Mouse (Mus musculus) liver, postnatal 0 days (tissue): ENCODE results near the gene Tmem179b. TPM values are rescaled to one million over a fixed set of nuclear protein-coding genes. Genes with fewer than 3 reads are reported as not detected.

Experiments used
- ATAC-seq: fragments of 200-750 bp; cut with Nextera tagmentation; 2 replicates; pipeline ENCODE4 v1.8.0; 2017; ENCODE audit warnings: mild to moderate bottlenecking, moderate library complexity
- DNase-seq: peaks from one replicate; pipeline ENCODE4 v3.0.0-alpha.2; 2016
- H3K27ac ChIP-seq: fragments of 300-500 bp; sonication (generic); 2 replicates; pipeline ENCODE4 v1.5.1; 2014; ENCODE audit warnings: antibody characterized with exemption, moderate library complexity, mild to moderate bottlenecking, low read depth
- H3K27me3 ChIP-seq: fragments of 300-500 bp; sonication (generic); 2 replicates; pipeline ENCODE4 v1.6.1; 2014; ENCODE audit warnings: low read length, control low read depth, mixed read lengths; ENCODE audit not compliant: insufficient read depth
- H3K36me3 ChIP-seq: fragments of 300-500 bp; sonication (generic); replicated peaks from 2 replicates; pipeline ENCODE4 v1.6.1; 2014; ENCODE audit warnings: mild to moderate bottlenecking, control low read depth, low read length, moderate library complexity, mixed read lengths; ENCODE audit not compliant: insufficient read depth
- H3K4me1 ChIP-seq: fragments of 300-500 bp; sonication (generic); 2 replicates; pipeline ENCODE4 v1.6.1; 2014; ENCODE audit warnings: antibody characterized with exemption, mild to moderate bottlenecking, control low read depth; ENCODE audit not compliant: insufficient read depth
- H3K4me2 ChIP-seq: fragments of 300-500 bp; sonication (generic); 2 replicates; pipeline ENCODE4 v1.6.1; 2014; ENCODE audit warnings: low read depth, mild to moderate bottlenecking, low read length, moderate library complexity, mixed read lengths
- H3K4me3 ChIP-seq: fragments of 300-500 bp; sonication (generic); 2 replicates; pipeline ENCODE4 v1.5.1; 2014; ENCODE audit warnings: low read depth, low read length
- H3K9ac ChIP-seq: fragments of 300-500 bp; sonication (generic); replicated peaks from 2 replicates; pipeline ENCODE4 v1.6.1; 2014; ENCODE audit warnings: mild to moderate bottlenecking, moderate library complexity
- H3K9me3 ChIP-seq: fragments of 300-500 bp; sonication (generic); 2 replicates; pipeline ENCODE4 v1.6.1; 2016; ENCODE audit warnings: mild to moderate bottlenecking, control low read depth, low read length, mixed read lengths
- CTCF ChIP-seq: sonication (generic); IDR thresholded peaks from 2 replicates; pipeline ENCODE4 v1.5.1; 2016; ENCODE audit warnings: antibody characterized with exemption, low read depth
- EP300 ChIP-seq: IDR thresholded peaks from 2 replicates; pipeline ENCODE4 v1.6.1; 2016; ENCODE audit warnings: antibody characterized with exemption, low read depth, mild to moderate bottlenecking
- WGBS: fragments of 180-500 bp; shearing (Covaris S2); extraction: QIAGEN DNeasy Blood & Tissue Kit; methylation state at CpG from one replicate; pipeline ENCODE4 v1.1.7; 2014; ENCODE audit not compliant: insufficient replicate concordance; 5-methylcytosine and 5-hydroxymethylcytosine counted together
- polyA plus RNA-seq: library from polyadenylated mRNA; unstranded; fragments of >200 nt; fragmentation: Nextera tagmentation; extraction: Ambion mirVana; gene quantifications from 2 replicates; pipeline ENCODE4 v1.2.1, GENCODE M21; 2015

Gene Tmem179b
- 76.3 and 80.3 TPM in 2 replicates for polyA plus RNA-seq

DNA sequence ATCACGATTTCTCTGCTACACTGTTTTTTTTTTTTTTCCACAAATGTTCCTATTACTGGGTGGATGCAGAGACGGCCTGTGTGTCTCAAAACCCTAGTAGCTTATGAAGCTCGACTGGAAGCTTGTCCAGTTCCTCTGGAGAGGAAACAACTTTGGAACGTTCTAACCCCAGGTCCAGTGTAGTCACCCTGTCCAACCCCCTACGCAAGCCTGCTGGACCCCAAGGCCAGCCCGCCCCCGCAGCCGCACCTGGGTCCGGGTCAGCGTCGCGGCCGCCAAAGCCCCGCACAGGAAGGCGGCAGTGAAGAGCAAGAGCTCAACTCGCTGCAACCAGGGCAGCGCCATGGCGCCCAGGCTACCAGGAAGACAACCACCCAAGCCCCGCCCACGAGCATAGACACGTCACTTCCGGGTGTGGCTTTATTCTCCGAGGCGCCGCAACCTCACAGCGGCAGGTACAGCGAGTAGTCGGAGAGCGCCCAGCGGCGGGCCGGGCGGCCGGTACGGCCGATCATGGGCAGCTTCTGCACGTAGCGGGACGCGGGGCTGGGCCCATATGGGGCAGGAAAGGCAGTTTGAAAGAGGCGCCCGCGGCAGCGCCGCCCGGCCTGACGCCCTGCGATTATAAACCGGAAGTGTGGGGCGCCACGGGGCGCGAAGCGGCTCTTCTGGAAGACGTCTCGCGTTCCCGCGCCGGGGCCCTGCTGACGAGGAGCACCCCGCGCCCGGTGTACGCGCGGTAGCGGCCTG lies at the start of gene Tmem179b:
Gene Tmem179b, minus strand, starts transcription at position 382 of the 750 bp plus-strand sequence.
- H3K9me3 ChIP-seq, result no peaks in the 10 kb centered on the region
- H3K27ac ChIP-seq, result peak within 1 kb of the TSS; percentile 100
- no peaks in the 10 kb centered on the region for H3K27me3 ChIP-seq
- peak; percentile 21; the same call in 1 of the 2 replicates for TF ChIP-seq CTCF
- no peak for TF ChIP-seq EP300
- ATAC-seq (peak; percentile 91), DNase-seq (peak; percentile 98)
- H3K4me3 ChIP-seq, result peak within 1 kb of the TSS; percentile 74
- H3K36me3 ChIP-seq, result peaks cover 21% of the 10 kb centered on the region
- peaks cover 40% of the 10 kb centered on the region for H3K4me1 ChIP-seq
- WGBS, result 1% methylated on average over 53 of the region's 68 CpGs
- H3K4me2 ChIP-seq, result peak within 1 kb of the TSS; percentile 93
- peak within 1 kb of the TSS; percentile 92 for H3K9ac ChIP-seq

DNA sequence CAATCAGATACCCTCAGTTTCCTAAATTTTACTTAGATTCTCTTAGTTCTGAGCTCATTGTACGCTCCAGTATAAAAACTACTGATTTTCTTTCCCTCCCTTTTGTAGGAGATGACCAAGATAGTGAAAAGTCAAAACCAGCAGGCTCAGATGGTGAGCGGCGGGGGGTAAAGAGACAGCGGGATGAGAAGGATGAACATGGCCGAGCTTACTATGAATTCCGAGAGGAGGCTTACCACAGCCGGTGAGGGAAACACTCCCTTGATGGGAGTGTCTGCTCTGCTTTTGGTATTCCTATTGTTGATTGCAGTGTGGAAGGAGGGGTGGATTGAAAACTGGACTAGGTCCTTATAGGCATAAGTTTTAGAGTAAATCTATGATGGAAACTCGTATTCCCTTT lies 48.4 kb upstream of the Tmem179b start:
- no peak for TF ChIP-seq EP300
- WGBS, result 80% methylated on average over 8 of the region's 8 CpGs
- peaks cover 21% of the 10 kb centered on the region for H3K4me1 ChIP-seq
- peak overlapping the region; percentile 94; the same call in 1 of the 2 replicates for H3K9ac ChIP-seq
- DNase-seq (no peak), ATAC-seq (no peak)
- H3K36me3 ChIP-seq, result peaks cover 49% of the 10 kb centered on the region
- peak overlapping the region; percentile 87 for H3K4me2 ChIP-seq
- H3K9me3 ChIP-seq, result no peaks in the 10 kb centered on the region
- no peak overlapping the region for H3K27ac ChIP-seq
- no peaks in the 10 kb centered on the region for H3K27me3 ChIP-seq
- peak overlapping the region; percentile 98 for H3K4me3 ChIP-seq

DNA sequence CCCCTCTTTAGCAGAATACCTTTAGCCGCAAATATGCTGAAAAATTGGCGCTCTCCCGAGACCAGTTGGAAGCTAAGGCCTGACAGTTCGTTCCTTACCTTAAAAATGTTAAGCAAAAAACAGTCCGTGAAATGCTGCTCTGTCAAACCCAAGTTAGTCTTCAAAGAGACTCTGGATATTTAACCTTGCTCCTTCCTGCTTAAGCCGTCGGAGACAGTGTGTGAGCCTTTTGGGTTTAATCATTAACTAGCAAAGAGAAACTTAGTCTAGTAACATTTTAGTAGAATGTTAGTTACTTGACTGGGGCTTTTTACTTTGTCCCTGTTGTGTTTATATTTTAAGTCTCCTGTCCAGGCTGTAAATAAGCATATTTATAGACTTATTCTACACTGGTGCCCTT lies 46.9 kb upstream of the Tmem179b start:
- no peaks in the 10 kb centered on the region for H3K27me3 ChIP-seq
- H3K9me3 ChIP-seq, result no peaks in the 10 kb centered on the region
- peak overlapping the region; percentile 94 for H3K9ac ChIP-seq
- ATAC-seq (no peak), DNase-seq (no peak)
- H3K36me3 ChIP-seq, result peaks cover 33% of the 10 kb centered on the region
- H3K4me2 ChIP-seq, result peak overlapping the region; percentile 87
- no peak for TF ChIP-seq CTCF
- TF ChIP-seq EP300, result no peak
- WGBS, result 0% methylated on average over 7 of the region's 7 CpGs
- peaks cover 22% of the 10 kb centered on the region for H3K4me1 ChIP-seq
- H3K4me3 ChIP-seq, result peak overlapping the region; percentile 98
- H3K27ac ChIP-seq, result peak overlapping the region; percentile 99

DNA sequence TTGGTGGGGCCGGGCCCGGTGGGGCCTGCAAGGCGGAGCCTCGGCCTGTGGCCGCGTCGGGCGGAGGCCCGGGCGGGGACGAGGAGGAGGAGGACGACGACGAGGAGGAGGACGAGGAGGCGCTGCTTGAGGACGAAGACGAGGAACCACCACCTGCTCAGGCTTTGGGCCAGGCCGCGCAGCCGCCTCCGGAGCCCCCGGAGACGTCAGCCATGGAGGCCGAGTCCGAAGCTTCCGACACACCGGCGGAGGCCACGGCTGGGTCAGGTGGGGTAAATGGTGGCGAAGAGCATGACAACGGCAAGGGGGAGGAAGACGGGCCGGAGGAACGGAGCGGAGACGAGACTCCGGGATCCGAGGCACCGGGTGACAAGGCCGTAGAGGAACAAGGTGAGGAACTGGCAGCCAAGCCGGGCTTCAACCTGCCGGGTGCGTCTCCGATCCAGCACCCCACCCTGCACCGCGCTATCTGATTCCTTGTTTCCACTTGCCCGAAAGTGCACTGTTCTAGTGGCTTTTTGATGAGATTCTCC lies 46.2 kb upstream of the Tmem179b start:
- H3K36me3 ChIP-seq, result peaks cover 33% of the 10 kb centered on the region

DNA sequence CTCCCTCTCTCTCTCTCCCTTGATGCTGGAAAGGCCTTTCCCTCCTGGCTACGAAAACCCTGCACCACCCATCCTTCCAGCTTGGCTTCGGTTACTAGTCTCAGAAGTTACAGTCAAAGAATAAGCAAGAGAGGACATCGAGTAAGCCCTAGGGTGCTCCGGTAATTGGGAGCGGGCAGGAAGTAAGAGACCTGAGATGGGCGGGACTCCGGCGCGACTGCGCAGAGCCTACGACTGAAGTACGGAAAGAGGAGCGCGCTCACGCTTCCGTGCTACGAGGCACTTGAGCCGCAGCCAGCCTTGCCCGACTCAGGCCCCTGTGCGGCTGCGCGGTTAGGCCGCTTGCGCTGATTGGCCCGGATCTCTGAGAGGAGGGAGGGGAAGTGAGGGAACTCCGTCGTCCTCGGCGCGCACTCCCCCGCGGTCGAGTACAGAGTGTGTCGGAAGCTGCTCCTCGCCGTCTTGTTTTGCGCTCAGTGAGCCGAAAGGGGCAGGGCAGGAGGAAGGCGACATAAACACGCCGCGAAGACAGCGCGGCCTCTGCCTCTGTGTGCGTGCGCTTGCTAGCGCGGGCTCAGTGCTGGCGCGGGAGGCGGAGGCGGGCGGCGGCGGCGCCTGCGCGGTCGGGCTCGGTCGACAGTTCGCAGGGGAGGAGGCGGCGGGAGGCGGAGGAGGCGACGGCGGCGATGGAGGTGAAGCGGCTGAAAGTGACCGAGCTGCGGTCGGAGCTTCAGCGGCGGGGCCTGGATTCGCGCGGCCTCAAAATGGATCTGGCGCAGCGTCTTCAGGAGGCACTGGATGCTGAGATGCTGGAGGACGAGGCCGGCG lies 45.5 kb upstream of the Tmem179b start, which contains the start of gene Hnrnpul2:
Gene Hnrnpul2, plus strand, starts transcription at position 415 of the 828 bp plus-strand sequence.
- Histone ChIP-seq H3K9ac (peak within 1 kb of the TSS; percentile 94), H3K27ac (peak within 1 kb of the TSS; percentile 99), H3K9me3 (no peaks in the 10 kb centered on the region), H3K27me3 (no peaks in the 10 kb centered on the region), H3K4me2 (peak within 1 kb of the TSS; percentile 87), H3K4me3 (peak within 1 kb of the TSS; percentile 98), H3K36me3 (peaks cover 30% of the 10 kb centered on the region), H3K4me1 (peaks cover 22% of the 10 kb centered on the region)
- ATAC-seq (peak; percentile 92), DNase-seq (peak; percentile 97)
- TF ChIP-seq CTCF, result peak; percentile 8; the same call in 1 of the 2 replicates
- 0 out of 2 replicates have a peak, but pooled peaks have one; percentile 49 for TF ChIP-seq EP300
- under 1% methylated on average over 65 of the region's 83 CpGs for WGBS

More for the DNA sequence above, 46.2 kb upstream of the Tmem179b start:
- no peaks in the 10 kb centered on the region for H3K9me3 ChIP-seq
- under 1% methylated on average over 47 of the region's 48 CpGs for WGBS
- TF ChIP-seq CTCF, result no peak
- peak overlapping the region; percentile 87 for H3K4me2 ChIP-seq
- H3K4me3 ChIP-seq, result peak overlapping the region; percentile 98
- DNase-seq, result peak; percentile 67
- peak overlapping the region; percentile 94 for H3K9ac ChIP-seq
- H3K27me3 ChIP-seq, result no peaks in the 10 kb centered on the region
- ATAC-seq, result peak; percentile 18
- H3K4me1 ChIP-seq, result peaks cover 22% of the 10 kb centered on the region
- peak overlapping the region; percentile 99 for H3K27ac ChIP-seq
